Comparison of ENCODE assay signal across 26 mouse cellular contexts in genomic region chr4:30011386-30012135, GRCm38 (mm10).
A peak's percentile ranks its signal among the peaks of the same experiment; 100 is the strongest.
DNase-seq lines count a peak whose midpoint lies in the region; ATAC-seq and TF ChIP-seq lines count a peak whose summit lies in the region.
"Had no signal": no experiment of that assay in that cellular context is flagged by ENCODE, and none has a peak within 500 bp of the region (broad histone marks: within the 10 kb centered on the region; RNA-seq: fewer than 3 reads in every experiment).

No protein-coding gene starts in this region.

- H3K4me1 ChIP-seq in heart, embryonic 12.5 days (replicated peaks), result no peaks in the 10 kb centered on the region
- H3K4me1 ChIP-seq in lung, embryonic 14.5 days (ENCODE audit: insufficient read depth), result no peaks in the 10 kb centered on the region
- no peaks in the 10 kb centered on the region for H3K4me1 ChIP-seq in stomach, postnatal 0 days (replicated peaks; ENCODE audit: control insufficient read depth, insufficient read depth)
- H3K4me1 ChIP-seq: embryonic facial prominence, embryonic 12.5 days; heart, embryonic 13.5 days; liver, embryonic 12.5 days; neural tube, embryonic 13.5 days had no signal

- H3K9me3 ChIP-seq in heart, embryonic 12.5 days (replicated peaks), result no peaks in the 10 kb centered on the region
- no peaks in the 10 kb centered on the region for H3K9me3 ChIP-seq in lung, embryonic 14.5 days (ENCODE audit: low read depth, low read length)
- no peaks in the 10 kb centered on the region for H3K9me3 ChIP-seq in stomach, postnatal 0 days (ENCODE audit: control insufficient read depth, low read length)
- H3K9me3 ChIP-seq: embryonic facial prominence, embryonic 12.5 days; heart, embryonic 13.5 days; liver, embryonic 12.5 days; neural tube, embryonic 13.5 days had no signal

- no peaks in the 10 kb centered on the region for H3K27me3 ChIP-seq in heart, embryonic 12.5 days (replicated peaks)
- no peaks in the 10 kb centered on the region for H3K27me3 ChIP-seq in lung, embryonic 14.5 days (ENCODE audit: insufficient read depth, low read length)
- no peaks in the 10 kb centered on the region for H3K27me3 ChIP-seq in stomach, postnatal 0 days (ENCODE audit: control insufficient read depth, insufficient read depth, low read length)
- H3K27me3 ChIP-seq: embryonic facial prominence, embryonic 12.5 days; heart, embryonic 13.5 days; liver, embryonic 12.5 days; neural tube, embryonic 13.5 days had no signal

- ATAC-seq in heart, embryonic 12.5 days (ENCODE audit: insufficient number of reproducible peaks, low FRiP score), result no peak
- peak; percentile 77; the same call in 1 of the 2 replicates for ATAC-seq in lung, embryonic 14.5 days (ENCODE audit: insufficient read depth)
- peak; percentile 79 for ATAC-seq in stomach, postnatal 0 days (ENCODE audit: low FRiP score, low TSS enrichment)
- no peak for ATAC-seq in CD4-positive, CD25-positive, alpha-beta regulatory T cell, adult 4 months
- ATAC-seq: inflammation-experienced regulatory T-cells, adult 6 months; liver, embryonic 12.5 days; midbrain, embryonic 16.5 days had no signal

- H3K4me3 ChIP-seq in heart, embryonic 12.5 days, result no peak overlapping the region
- no peak overlapping the region for H3K4me3 ChIP-seq in lung, embryonic 14.5 days (ENCODE audit: low read depth, low read length)
- no peak overlapping the region for H3K4me3 ChIP-seq in stomach, postnatal 0 days (ENCODE audit: low read depth, low read length)
- H3K4me3 ChIP-seq: embryonic facial prominence, embryonic 12.5 days; heart, embryonic 13.5 days; liver, embryonic 12.5 days; myocyte; neural tube, embryonic 13.5 days had no signal

- no peak overlapping the region for H3K27ac ChIP-seq in heart, embryonic 12.5 days (ENCODE audit: poor library complexity, severe bottlenecking)
- H3K27ac ChIP-seq in lung, embryonic 14.5 days (ENCODE audit: low read depth), result no peak overlapping the region
- no peak overlapping the region for H3K27ac ChIP-seq in stomach, postnatal 0 days (replicated peaks)
- H3K27ac ChIP-seq: embryonic facial prominence, embryonic 12.5 days; heart, embryonic 13.5 days; hindbrain, embryonic 14.5 days; liver, embryonic 12.5 days; neural tube, embryonic 13.5 days had no signal

- no peak overlapping the region for H3K4me2 ChIP-seq in heart, embryonic 12.5 days
- H3K4me2 ChIP-seq in lung, embryonic 14.5 days, result no peak overlapping the region
- H3K4me2 ChIP-seq in stomach, postnatal 0 days (replicated peaks; ENCODE audit: low read depth), result no peak overlapping the region
- H3K4me2 ChIP-seq: embryonic facial prominence, embryonic 12.5 days; heart, embryonic 13.5 days; hindbrain, embryonic 14.5 days; liver, embryonic 12.5 days; neural tube, embryonic 13.5 days had no signal

- 67% methylated on average over 5 of the region's 5 CpGs for WGBS in heart, embryonic 12.5 days
- 32% methylated on average over 5 of the region's 5 CpGs for WGBS in lung, embryonic 14.5 days
- WGBS in stomach, postnatal 0 days, result 53% methylated on average over 5 of the region's 5 CpGs

- H3K36me3 ChIP-seq in heart, embryonic 12.5 days, result no peaks in the 10 kb centered on the region
- H3K36me3 ChIP-seq in lung, embryonic 14.5 days (ENCODE audit: insufficient read depth), result no peaks in the 10 kb centered on the region
- H3K36me3 ChIP-seq in stomach, postnatal 0 days (ENCODE audit: control insufficient read depth, insufficient read depth, low read length), result no peaks in the 10 kb centered on the region
- H3K36me3 ChIP-seq: embryonic facial prominence, embryonic 12.5 days; heart, embryonic 13.5 days; liver, embryonic 12.5 days; neural tube, embryonic 13.5 days had no signal

- H3K9ac ChIP-seq in heart, embryonic 12.5 days, result no peak overlapping the region
- no peak overlapping the region for H3K9ac ChIP-seq in lung, embryonic 14.5 days
- H3K9ac ChIP-seq in stomach, postnatal 0 days (ENCODE audit: low read length), result no peak overlapping the region
- H3K9ac ChIP-seq: embryonic facial prominence, embryonic 12.5 days; heart, embryonic 13.5 days; hindbrain, embryonic 14.5 days; liver, embryonic 12.5 days; neural tube, embryonic 13.5 days had no signal

- no peak for TF ChIP-seq CTCF in lung, embryonic 14.5 days (IDR thresholded peaks at IDR 0.05; ENCODE audit: low read depth)
- no peak for TF ChIP-seq CTCF in stomach, postnatal 0 days (IDR thresholded peaks at IDR 0.05; ENCODE audit: low read depth)

- peak; percentile 5 for DNase-seq in cerebellum, postnatal 10 days
- DNase-seq in cerebellum, postnatal 25 days, result no peak
- peak; percentile 2 to 14 for DNase-seq in heart, adult 18-20 months
- peak; percentile 64 for DNase-seq in lung, embryonic 14.5 days
- no peak for DNase-seq in lung, postnatal 4 days
- DNase-seq in stomach, postnatal 0 days (ENCODE audit: low spot score), result peak; percentile 18
- DNase-seq: adrenal gland, postnatal 25 days; cerebellum, adult 11-12 months; heart, postnatal 4 days; kidney, adult 18-20 months; kidney, postnatal 4 days; lung, adult 18-20 months; lung, postnatal 36 days; retina, postnatal 1 day; thymus, adult 18-20 months; thymus, postnatal 4 days had no signal

- no peak for TF ChIP-seq EP300 in stomach, postnatal 0 days (optimal IDR thresholded peaks at IDR 0.05)

Comparison
In these comparisons a context has a peak if more than half of its experiments do, and no peak if none do; other contexts are left out.
1. DNase-seq: peak in cerebellum, postnatal 10 days (2 of 2), heart, adult 18-20 months (2 of 2), lung, embryonic 14.5 days (single experiment) and stomach, postnatal 0 days (single experiment); none in cerebellum, postnatal 25 days (0 of 2) and lung, postnatal 4 days (0 of 2).
2. ATAC-seq: peak in lung, embryonic 14.5 days (single experiment) and stomach, postnatal 0 days (single experiment); none in heart, embryonic 12.5 days (single experiment) and CD4-positive, CD25-positive, alpha-beta regulatory T cell, adult 4 months (single experiment).